Comparison of ENCODE assay signal across 8 mouse cellular contexts in the genomic region with DNA sequence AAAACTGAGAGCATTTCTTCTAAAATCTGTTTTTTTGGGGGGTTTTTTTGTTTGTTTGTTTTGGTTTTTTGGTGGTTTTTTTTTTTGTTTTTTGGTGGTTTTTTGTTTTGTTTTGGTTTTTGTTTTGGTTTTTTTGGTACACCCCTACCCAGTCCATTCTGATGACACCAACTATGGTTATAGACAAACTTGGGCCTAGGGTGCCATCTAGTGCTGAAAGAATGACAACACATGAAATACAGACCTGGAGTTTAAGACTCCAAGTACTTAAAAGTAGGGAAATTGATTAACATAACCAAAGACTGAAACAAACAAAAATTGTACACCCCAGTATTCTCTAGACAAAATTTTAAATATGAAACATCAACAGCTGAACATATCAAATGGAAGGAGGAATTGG.
A peak's percentile ranks its signal among the peaks of the same experiment; 100 is the strongest.
DNase-seq lines count a peak whose midpoint lies in the region; ATAC-seq and TF ChIP-seq lines count a peak whose summit lies in the region.

No protein-coding gene starts in this region.

- H3K27me3 ChIP-seq in kidney, embryonic 16.5 days (ENCODE audit: insufficient read depth, low read length) = no peaks in the 10 kb centered on the region
- H3K27me3 ChIP-seq in CH12.LX (replicated peaks) = no peaks in the 10 kb centered on the region
- no peaks in the 10 kb centered on the region for H3K27me3 ChIP-seq in limb, embryonic 10.5 days (ENCODE audit: low read depth, poor library complexity, severe bottlenecking)

- TF ChIP-seq POLR2A in CH12.LX (IDR thresholded peaks at IDR 0.05; ENCODE audit: low read depth, low read length) = no peak

- no peak overlapping the region for H3K9ac ChIP-seq in kidney, embryonic 16.5 days (replicated peaks; ENCODE audit: low read length)
- no peak overlapping the region for H3K9ac ChIP-seq in CH12.LX (ENCODE audit: insufficient read depth, low read depth)

- H3K79me2 ChIP-seq in CH12.LX (replicated peaks; ENCODE audit: control insufficient read depth, extremely low read depth, insufficient read depth, poor library complexity, severe bottlenecking) = no peaks in the 10 kb centered on the region

- H3K4me1 ChIP-seq in kidney, embryonic 16.5 days (ENCODE audit: insufficient read depth, low read length) = no peaks in the 10 kb centered on the region
- no peaks in the 10 kb centered on the region for H3K4me1 ChIP-seq in CH12.LX (ENCODE audit: control insufficient read depth in 1 of 2, insufficient read depth in 2 of 2)
- H3K4me1 ChIP-seq in limb, embryonic 10.5 days = no peaks in the 10 kb centered on the region

- in situ Hi-C loops in CH12.LX (cut with MboI; ENCODE audit: low pct_ligation_motif_present, low pct_unique_long_range_greater_than_20kb, low sequenced_read_pairs) = no loop called here

- dilution Hi-C loops in CH12.LX (cut with MboI; ENCODE audit: extremely low pct_ligation_motif_present, extremely low pct_unique_long_range_greater_than_20kb, low sequenced_read_pairs) = no loop called here

- no peaks in the 10 kb centered on the region for H3K9me3 ChIP-seq in kidney, embryonic 16.5 days (ENCODE audit: low read length)
- peaks cover 22% of the 10 kb centered on the region for H3K9me3 ChIP-seq in CH12.LX (replicated peaks; ENCODE audit: low read length)
- no peaks in the 10 kb centered on the region for H3K9me3 ChIP-seq in limb, embryonic 10.5 days (replicated peaks)

- no peaks in the 10 kb centered on the region for H3K36me3 ChIP-seq in kidney, embryonic 16.5 days (ENCODE audit: insufficient read depth, low read length)
- no peaks in the 10 kb centered on the region for H3K36me3 ChIP-seq in CH12.LX (replicated peaks in 1 of 2; ENCODE audit: control insufficient read depth in 1 of 2, insufficient read depth in 1 of 2, low read length in 1 of 2)
- H3K36me3 ChIP-seq in limb, embryonic 10.5 days = no peaks in the 10 kb centered on the region

- no peak overlapping the region for H3K4me3 ChIP-seq in kidney, embryonic 16.5 days (ENCODE audit: low read length)
- H3K4me3 ChIP-seq in CH12.LX (replicated peaks in 1 of 3; ENCODE audit: low read depth in 2 of 3, low read length in 2 of 3, poor library complexity in 1 of 3) = no peak overlapping the region
- no peak overlapping the region for H3K4me3 ChIP-seq in limb, embryonic 10.5 days

- H3K27ac ChIP-seq in kidney, embryonic 16.5 days (ENCODE audit: low read length) = no peak overlapping the region
- no peak overlapping the region for H3K27ac ChIP-seq in CH12.LX (ENCODE audit: insufficient read depth, low read depth)
- no peak overlapping the region for H3K27ac ChIP-seq in limb, embryonic 10.5 days

- ATAC-seq in kidney, embryonic 16.5 days (ENCODE audit: low FRiP score, low TSS enrichment) = no peak

- TF ChIP-seq CTCF in CH12.LX (conservative IDR thresholded peaks at IDR 0.05 in 1 of 2, IDR thresholded peaks at IDR 0.05 in 1 of 2; ENCODE audit: low read depth in 2 of 2, low read length in 2 of 2) = peak in 1 of 2 experiments; percentile 26; a peak in 2 of 4 replicates

- no peak for TF ChIP-seq EP300 in CH12.LX (IDR thresholded peaks at IDR 0.05; ENCODE audit: low read length)

- no peak overlapping the region for H3K4me2 ChIP-seq in kidney, embryonic 16.5 days (replicated peaks; ENCODE audit: low read depth, low read length)
- H3K4me2 ChIP-seq in CH12.LX (ENCODE audit: insufficient read depth, low read depth, poor library complexity, severe bottlenecking) = no peak overlapping the region

- DNase-seq in kidney, adult 9 months = peak; percentile 30
- DNase-seq in CH12.LX (ENCODE audit: extremely low read depth) = no peak
- peak; percentile 39 for DNase-seq in R1 (ENCODE audit: low read depth, low spot score)
- peak; percentile 2 for DNase-seq in fibroblast of lung, adult 2 months (ENCODE audit: low read depth)
- DNase-seq in limb, embryonic 10.5 days (ENCODE audit: low spot score) = peak; percentile 36
- DNase-seq in spleen, adult 18-20 months = no peak
- no peak for DNase-seq in spleen, postnatal 36 days (ENCODE audit: low spot score in 2 of 2)

- TF ChIP-seq RAD21 in CH12.LX (IDR thresholded peaks at IDR 0.05; ENCODE audit: low read depth, low read length) = peak; percentile 33

TF ChIP-seq in CH12.LX, 34 proteins besides CTCF, POLR2A, EP300 and RAD21:
- TF ChIP-seq HCFC1 (IDR thresholded peaks at IDR 0.05; ENCODE audit: low read depth, low read length) (no peak), E2F4 (IDR thresholded peaks at IDR 0.05; ENCODE audit: insufficient replicate concordance, low read depth, low read length) (no peak), NELFE (IDR thresholded peaks at IDR 0.05; ENCODE audit: low read depth, low read length) (no peak), PAX5 (IDR thresholded peaks at IDR 0.05; ENCODE audit: low read length) (no peak), ZMIZ1 (IDR thresholded peaks at IDR 0.05; ENCODE audit: low read depth, low read length) (no peak), JUN (IDR thresholded peaks at IDR 0.05; ENCODE audit: insufficient read depth, low read depth, low read length) (no peak), CHD2 (IDR thresholded peaks at IDR 0.05; ENCODE audit: low read length) (no peak), KAT2A (IDR thresholded peaks at IDR 0.05; ENCODE audit: insufficient replicate concordance, low read length) (no peak), GABPA (IDR thresholded peaks at IDR 0.05; ENCODE audit: insufficient replicate concordance, low read depth, low read length) (no peak)

Comparison
In these comparisons a context has a peak if more than half of its experiments do, and no peak if none do; other contexts are left out.
1. DNase-seq: peak in kidney, adult 9 months (single experiment), R1 (single experiment), fibroblast of lung, adult 2 months (single experiment) and limb, embryonic 10.5 days (single experiment); none in CH12.LX (single experiment), spleen, adult 18-20 months (0 of 2) and spleen, postnatal 36 days (0 of 2).